Mouse (Mus musculus): ENCODE data around the gene Nos1ap.

Gene Nos1ap

GRCm38 (mm10) chr1:170545286-170545685 is 44.4 kb downstream of the Nos1ap start:
- DNase-seq = no peak

DNA sequence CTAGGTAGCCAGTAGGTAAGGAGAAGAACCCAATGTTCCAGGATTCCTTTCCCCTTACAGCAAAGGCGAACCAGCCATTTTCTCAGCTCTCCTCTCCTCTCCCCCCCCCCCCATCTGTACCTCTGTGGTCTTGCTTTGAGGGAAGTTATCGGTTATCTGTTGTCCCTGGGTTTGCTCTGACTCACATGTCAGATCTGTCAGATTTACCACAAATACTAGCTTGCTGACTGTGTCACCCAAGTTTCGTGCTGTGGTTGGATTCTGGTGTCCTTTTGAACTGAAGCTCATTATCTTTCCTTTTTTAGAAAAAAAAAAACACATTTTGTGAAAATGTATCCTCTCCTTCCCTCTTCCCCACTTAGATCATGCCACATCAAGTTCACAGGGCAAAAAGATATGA is 50.2 kb downstream of the Nos1ap start:
- no peak for DNase-seq

DNA sequence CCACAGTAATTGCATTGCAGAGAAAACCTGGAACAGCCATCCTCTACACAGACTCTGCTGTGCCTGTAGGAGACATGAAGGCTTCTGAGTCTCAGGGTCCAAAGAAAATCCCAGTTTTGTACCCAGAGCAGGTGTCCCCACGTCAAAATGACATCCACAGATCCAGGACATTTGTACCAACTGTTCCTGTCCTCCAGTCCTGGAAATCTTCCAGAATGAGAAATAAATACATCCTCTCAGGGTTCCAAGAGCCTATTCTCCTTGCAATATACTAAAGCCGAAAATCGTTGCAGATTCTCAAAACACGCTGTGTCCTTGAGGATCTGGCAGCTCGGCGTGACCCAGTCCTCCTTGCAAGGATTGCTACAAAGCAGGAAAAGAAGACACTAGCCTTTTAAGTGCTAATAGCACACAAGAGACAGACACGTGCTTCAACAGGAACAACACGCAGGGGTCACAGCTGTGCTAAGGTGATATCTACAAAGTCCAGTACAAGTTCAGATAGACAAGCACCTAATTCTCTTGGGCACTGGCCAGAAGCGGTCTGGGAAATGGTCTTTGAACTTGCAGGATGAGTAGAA is 51.1 kb downstream of the Nos1ap start:
- DNase-seq = no peak

GRCm38 (mm10) chr1:170536344-170536743 is 53.3 kb downstream of the Nos1ap start:
- DNase-seq = no peak

DNA sequence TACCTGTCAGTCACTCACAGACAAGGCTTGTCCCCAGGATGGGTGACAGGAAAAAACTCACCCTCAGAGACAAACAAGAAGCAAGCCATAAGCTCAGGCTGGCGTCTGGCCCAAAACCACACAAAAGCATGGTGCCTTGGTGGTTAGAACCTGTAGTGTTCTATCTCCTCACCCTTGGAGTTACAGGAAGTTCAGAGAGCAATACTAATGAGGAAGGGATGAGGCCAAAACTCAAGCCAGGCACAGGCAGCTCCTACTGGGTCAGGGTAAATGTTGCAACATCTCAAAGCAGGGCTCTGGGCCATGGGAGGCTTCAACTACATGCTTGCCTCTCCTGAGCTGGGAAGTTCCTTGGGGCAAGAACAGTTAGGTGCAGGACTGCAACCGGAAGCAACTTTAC is 54.4 kb downstream of the Nos1ap start:
- no peak for DNase-seq

DNA sequence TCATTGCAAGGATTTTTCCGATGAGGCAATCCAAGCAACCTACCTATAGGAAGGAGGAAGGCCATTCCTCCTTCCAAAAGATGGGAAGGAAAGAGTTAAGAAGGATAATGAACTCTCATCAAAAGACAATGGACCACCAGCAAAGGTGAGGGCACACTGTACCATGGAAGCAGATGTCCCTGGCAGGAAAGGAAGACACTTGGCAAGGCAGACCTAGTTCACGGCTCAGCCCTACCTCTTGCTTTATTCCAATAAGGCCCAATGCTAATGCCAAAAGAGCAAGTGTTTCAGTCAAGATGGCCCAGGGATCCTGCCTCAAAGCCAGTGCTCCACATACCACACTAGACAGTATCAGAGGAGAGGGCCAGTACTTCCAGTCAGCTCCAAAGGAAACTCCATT is 58.4 kb downstream of the Nos1ap start:
- DNase-seq = no peak

DNA sequence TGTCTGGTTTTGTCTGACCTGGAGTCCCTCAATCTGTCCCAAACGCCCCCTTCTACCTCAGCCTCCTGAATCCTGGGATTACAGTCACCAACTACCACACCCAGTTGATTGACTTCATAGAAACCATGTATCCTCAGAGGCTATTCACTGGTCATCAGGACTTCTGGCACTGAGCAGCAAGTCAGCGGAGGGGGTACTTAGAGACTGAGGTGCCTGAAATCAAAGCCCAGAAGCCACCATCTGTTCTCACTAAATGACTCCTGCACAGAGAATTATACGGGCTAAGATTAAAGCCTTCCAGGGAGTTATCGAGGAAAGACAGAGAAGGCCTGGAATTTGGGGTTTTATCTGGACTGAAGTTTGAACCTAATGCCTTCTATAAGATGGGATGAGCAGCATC is 59.2 kb downstream of the Nos1ap start:
- DNase-seq = no peak

- DNase-seq = no peak
Measured at GRCm38 (mm10) chr1:170522891-170523290, 66.8 kb downstream of the Nos1ap start.

GRCm38 (mm10) chr1:170521520-170522205 is 68.0 kb downstream of the Nos1ap start:
- no peak for DNase-seq

DNA sequence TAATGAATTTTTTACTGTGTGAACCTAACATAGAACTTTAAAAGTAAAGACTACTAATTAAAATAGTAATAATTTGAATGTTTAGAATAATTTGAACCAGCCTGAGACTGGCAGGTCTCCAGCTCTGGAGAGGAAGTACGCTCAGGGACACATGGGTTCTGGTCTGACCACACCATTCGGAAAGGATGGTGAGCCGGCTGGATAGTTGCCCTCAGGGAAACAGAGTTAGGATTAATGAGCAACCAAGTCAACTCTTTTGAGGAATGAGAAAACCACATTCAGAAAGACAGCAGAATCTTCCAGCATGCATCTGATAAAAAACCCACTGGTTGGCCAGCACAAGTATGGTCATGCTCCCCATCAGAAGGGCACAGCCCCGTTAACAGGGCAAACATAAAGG is 69.5 kb downstream of the Nos1ap start:
- DNase-seq = no peak

GRCm38 (mm10) chr1:170519631-170520030 is 70.0 kb downstream of the Nos1ap start:
- DNase-seq = no peak

DNA sequence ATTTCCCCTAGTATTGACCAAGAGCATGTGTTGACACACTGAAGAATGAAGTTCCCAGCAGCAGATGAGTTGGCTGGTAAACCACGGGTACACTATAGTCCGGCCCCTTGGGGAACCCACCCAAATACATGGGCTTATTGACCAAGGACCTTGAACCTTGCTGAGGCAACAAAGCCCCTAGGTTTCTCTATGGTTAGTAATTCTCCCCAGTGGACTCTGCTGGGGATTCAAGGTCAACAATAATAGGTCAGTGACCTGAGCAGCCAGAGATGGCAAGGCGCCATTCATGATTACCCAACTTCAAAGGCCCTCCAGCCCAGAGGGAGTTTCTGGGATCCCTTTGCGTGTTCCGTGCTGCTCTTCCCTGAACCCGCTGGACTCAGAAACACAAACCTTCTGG is 73.5 kb downstream of the Nos1ap start:
- DNase-seq = no peak

DNA sequence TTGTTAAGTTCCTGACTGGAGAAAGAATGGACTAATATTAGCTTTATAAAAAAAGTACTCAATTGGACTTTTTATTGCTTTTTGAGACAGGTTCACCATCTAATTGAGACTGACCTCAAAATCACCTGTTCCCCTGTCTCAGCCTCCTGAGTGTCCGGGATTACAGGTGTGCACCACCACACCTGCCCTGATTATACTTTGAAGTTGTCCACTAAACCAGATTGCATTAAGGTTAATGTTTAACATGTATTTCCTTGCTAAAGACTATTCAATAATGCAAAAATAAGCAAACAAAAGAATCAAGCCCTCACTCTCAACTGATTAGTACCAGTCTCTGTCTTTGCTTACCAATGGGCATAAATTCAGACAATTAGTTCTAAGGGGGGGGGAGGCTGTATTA is 74.2 kb downstream of the Nos1ap start:
- no peak for DNase-seq

DNA sequence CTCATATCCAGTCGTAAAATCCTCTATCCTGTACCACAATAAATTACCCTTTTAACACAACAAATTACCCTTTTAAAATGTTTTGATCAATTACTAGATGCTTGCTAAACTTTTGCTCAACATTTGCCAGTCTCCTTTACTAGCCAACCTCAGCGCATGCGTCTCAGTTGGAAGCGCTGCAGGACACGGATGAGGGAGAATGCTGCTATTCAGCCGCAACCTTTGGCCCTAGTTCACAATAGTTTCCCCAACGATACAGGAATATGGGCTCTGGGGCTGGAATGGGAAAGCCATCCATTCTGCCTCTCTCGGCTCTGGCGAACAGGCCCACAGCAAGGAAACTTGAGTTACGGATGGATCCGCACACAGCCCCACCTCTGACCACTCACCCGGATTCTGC is 75.4 kb downstream of the Nos1ap start:
- no peak for DNase-seq

DNA sequence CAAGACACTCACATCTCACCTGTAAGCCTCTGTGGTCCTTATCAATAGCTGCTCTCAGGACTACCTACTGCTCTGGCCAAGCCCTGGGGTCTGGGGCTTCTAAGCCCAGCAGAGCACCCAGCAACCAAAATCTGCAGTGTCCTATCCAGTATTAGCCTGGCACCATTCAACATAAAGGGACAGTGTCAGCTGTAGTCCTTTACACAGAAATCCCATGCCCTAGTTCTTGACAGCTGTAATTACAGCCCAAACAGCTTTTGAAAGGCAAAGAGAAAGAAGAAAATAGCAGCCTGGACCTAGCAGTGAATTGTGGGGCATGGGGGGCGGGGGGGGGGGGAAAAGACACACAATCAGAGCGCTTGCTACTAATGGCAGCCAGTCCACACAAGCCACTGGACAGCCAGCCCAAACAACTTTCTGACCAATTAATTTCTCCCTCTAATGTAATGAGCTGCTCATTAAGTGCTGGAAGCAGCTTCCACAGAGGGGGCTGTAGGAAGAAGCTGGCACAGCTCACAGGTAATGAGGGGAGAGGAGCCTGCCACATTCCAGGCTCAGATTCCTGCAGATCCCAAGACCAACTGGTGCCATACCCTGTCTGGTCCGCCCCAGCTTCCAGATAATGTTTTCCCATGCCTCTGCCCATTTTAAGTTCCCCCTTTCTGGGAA is 77.1 kb downstream of the Nos1ap start:
- DNase-seq = no peak

- no peak for DNase-seq
Measured at GRCm38 (mm10) chr1:170510595-170511240, 78.9 kb downstream of the Nos1ap start.

- no peak for DNase-seq
Measured at GRCm38 (mm10) chr1:170506309-170506708, 83.4 kb downstream of the Nos1ap start.

- no peak for DNase-seq
Measured at GRCm38 (mm10) chr1:170505107-170505506, 84.6 kb downstream of the Nos1ap start.

DNA sequence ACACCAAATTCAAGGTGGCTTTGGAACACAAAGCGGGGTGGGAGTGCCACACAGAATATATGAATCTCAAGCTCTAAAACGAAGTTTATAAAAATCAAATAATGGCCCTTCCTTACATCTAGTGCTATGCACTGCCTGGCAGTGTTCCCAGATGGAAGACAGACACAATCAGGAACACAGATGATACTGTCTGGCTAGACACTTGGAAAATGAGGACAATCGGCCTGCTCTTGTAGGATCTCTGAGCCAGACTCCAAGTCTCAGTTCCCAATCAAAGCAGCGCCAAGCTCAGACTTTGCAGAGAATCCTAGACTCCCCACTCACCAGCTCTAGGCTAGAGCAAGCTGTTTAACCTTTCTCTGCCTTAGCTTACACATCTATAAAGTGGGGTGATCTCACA is 85.3 kb downstream of the Nos1ap start:
- no peak for DNase-seq

GRCm38 (mm10) chr1:170503277-170503739 is 86.4 kb downstream of the Nos1ap start:
- no peak for DNase-seq

- no peak for DNase-seq
Measured at GRCm38 (mm10) chr1:170502491-170503276, 87.0 kb downstream of the Nos1ap start.

DNA sequence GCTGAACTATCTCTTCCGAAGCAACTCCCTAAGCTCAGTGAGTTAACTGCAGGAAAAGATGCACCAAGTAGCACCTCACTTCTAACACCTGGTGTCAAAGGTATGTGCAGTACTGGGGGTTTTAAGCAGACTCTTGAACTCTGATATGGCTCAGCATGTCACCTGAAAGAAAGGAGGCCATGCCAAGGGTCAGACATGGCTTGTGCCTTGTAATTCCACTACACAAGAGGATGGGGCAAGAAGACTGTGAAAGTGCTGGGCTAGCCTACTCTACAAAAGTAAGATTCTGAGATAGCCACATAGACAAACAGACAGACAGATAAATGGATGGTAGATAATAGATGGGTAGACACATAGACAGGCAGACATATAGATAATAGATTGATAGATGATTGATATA is 87.7 kb downstream of the Nos1ap start:
- no peak for DNase-seq

- no peak for DNase-seq
Measured at GRCm38 (mm10) chr1:170501556-170501955, 88.1 kb downstream of the Nos1ap start.

Measured in spleen, adult 18-20 months (tissue).